Mouse (Mus musculus): ENCODE results near the gene Katnal1.

Gene Katnal1

DNA sequence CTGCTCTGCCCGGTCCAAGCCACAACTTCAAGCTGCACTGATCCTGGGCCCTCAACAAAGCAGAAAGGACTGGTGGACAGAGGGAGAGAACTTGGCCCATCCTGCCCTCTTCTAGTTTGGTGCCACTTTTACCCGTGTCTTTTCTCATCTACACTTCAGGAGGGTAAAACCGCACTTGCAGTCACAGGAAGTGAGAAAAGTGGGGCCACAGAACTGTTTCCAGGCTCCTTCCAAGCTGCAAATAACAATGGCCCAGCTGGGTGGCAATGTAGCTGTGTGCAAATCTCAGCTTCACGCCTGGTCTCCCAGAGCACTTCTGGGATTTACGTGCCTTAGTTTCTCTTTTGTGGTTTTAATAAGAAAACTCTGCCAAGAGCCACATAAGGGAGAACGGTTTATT, 61.4 kb downstream of the Katnal1 start:
- no peak for DNase-seq

DNA sequence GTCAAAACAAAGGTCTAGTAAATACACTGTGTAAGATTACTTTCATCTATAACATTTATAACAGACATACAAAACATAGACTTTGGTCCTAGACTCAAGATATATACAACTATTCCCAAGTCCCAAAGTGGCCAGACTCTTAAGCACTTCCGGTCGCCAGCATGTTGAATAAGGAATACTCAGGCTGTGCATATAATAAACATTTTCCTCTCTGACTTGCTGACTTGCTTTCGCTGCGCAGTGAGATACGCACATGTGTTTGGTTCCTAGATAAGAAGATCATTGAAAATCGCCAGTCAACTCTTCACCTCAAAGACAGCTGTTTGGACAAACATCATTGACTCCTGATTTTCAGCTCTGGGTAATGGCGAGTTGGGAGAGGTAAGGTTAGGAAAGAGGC, 61.9 kb downstream of the Katnal1 start:
- no peak for DNase-seq

DNA sequence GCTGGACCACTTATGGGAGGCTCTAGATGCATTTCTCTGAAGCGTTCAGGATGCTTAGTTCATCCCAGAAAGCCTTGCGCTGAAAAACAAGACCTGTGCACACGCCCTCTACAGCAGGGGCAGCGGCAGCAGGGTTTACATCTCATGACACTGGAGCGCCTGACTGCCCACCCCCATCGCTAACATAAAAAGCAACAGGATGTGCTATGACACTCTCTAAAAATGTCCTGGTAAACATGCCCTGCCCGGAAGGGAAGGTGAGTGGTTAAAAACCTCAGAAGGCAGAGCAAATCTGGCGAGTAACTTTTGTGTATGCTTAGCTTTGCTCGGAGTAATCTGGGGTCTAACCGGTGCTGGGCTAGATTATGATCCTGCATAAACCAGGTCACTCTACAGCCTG, 62.5 kb downstream of the Katnal1 start:
- DNase-seq: no peak

DNA sequence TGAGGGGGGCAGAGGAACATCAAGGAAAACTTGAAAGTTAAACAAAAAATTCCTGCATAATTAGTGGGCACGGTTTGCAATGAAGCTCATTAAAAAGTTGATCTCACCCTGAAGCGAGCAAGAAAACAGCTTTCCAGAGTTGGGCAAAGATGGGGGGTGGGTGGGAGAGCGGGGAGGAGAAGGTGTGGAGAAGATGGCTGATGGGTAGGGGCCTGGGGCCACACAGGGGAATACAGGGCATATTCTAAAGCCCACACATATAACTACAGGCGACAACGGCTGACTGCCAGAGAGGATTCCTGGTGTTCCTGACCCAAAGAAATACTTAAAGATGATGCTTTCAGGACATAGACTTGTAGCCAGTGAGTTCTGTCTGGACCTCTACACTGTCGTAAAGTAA, 65.7 kb downstream of the Katnal1 start:
- no peak for DNase-seq

DNA sequence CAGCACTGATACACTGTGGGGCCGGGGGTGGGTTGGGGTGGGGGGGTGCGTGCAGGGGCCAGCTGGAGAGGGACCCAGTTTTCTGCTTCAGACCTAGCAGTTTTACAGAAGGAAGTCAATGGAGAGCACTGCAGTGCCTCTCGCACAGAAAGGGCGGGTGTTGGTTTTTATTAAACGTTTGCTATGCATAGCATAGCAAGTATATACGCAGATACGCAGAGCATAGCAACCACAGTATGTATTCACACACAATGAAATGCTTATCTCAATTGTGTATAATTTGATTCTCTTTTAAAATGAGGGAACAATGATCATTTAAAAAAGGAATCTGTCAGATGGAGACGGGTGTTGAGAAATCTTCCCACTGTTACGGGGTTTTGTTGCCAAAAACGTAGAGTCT, 66.3 kb downstream of the Katnal1 start:
- DNase-seq: no peak

DNA sequence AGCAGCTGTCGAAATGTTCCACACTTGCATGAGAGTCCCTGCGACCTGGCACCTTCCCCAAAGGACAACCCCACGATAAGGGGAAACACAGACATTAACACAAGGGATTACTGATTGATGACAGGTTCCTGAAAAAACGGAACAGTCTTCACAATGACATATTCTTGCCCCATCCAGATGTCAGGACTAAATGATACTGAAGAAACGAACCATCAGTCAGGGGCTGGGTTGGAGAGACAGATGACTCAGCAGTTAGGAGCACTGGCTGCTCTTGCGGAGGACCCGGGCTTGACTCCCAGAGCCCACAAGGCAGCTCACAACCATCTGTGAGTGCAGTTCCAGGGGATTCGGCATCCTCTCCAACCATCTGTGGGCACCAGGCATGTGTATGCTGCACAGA, 67.0 kb downstream of the Katnal1 start:
- no peak for DNase-seq

DNA sequence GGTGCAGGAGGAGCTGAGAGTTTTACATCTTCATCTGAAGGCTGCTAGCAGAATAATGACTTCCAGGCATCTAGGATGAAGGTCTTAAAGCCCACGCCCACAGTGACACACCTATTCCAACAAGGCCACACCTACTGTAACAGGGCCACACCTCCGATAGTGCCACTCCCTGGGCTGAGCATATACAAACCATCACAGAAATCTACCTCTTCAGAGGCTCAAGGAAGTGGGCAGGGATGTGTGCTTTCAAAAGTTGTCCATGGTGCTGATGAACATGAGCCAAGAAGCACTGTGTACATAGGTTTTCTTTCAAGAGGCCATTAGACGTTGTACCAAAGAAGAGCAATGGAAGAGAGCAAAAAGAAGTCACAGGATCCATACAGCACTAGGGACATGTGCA, 71.6 kb downstream of the Katnal1 start:
- no peak for DNase-seq

DNA sequence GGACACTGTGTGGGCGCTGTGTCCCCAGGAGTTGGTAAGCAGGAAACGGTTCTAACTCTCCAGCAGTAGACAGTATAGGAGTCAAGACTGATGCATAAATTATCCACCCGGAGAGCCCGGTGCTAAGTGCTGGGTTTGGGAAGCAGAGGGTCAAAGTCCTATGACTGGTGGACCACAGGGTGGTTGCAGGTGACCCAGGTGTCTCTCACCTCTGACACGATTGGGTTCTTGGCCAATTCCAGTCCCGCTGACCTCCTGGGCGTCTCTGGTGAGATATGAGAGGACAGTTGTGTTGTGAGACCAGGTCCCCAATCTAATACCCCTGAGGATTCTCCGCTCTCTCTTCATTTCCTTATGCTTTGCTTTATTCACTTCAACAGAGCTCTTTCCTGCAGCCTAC, 74.1 kb downstream of the Katnal1 start:
- no peak for DNase-seq

DNA sequence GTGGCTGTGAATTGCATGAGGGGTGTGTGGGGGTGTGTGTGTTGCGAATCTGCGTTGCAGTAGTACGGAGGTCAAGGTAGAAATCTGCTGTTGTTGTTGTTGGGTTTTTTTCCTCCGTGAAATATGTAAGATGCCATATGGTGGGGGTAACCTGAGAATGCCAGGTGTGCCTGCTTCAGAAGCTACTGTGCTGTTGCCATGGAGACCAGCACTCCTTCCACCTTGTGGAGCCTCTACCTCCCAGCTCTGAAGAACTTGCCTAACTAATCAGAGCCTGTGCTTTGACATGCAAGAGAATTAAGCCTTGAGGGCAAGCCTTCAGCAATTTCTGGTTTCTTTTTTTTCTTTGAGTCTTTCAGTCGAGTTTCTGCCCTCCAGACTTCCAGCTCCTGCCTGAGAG, 75.0 kb downstream of the Katnal1 start:
- DNase-seq: no peak

DNA sequence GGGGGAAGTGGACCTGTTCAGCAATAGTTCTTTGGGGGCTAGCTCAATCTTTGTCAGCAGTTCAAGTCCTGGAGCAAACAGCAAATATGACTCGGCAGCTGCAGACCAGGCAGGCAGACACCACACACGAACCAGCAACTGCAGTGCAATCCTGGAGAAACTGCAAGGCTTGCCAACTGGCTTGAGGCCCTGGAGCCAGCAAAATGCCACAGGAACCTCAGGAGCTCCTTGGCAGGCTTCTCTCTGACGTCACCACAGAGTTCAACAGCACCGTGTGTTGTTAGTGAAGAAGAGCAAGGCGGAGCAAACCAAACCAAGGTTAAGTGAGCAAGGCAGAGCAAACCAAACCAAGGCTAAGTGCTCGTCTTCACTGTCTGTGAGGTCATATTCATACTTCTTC, 79.6 kb downstream of the Katnal1 start:
- no peak for DNase-seq

DNA sequence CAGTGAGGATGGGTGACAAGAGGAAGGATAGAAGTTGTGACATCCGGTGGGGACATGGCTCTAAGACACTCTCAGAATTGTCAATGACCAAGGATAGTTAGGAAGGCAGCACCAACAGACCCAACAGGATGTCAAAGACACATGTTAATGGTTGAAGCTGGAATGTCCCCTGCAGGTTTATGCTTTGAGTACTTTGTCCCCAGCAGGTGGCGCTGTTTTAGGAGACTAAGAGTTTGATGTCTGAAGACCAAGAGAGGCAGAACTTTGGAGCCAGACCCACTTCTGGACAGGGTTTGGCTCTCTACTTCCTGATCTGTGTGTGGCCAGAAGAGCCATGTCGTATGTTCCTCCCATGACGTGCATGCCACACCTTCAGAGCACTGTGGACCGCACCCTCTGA, 82.1 kb downstream of the Katnal1 start:
- no peak for DNase-seq

DNA sequence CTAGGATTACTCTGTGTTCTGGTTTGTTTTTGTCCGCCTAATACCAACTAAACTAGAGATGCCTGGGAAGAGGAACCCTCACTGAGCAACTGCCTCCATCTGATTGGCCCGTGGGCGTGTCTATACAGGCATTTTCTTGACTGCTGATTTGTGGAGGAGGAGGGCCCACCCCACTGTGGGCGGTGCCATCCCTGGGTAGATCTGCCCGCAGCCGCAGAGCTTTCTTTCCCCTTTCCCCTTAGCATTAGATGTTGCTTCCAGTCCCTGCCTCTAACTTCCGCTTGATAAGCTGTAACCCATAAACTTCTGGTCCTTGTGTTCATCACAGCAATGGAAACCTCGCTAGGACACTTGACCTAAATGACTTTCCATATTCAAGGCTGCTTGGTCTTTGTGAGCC, 92.1 kb downstream of the Katnal1 start:
- no peak for DNase-seq

DNA sequence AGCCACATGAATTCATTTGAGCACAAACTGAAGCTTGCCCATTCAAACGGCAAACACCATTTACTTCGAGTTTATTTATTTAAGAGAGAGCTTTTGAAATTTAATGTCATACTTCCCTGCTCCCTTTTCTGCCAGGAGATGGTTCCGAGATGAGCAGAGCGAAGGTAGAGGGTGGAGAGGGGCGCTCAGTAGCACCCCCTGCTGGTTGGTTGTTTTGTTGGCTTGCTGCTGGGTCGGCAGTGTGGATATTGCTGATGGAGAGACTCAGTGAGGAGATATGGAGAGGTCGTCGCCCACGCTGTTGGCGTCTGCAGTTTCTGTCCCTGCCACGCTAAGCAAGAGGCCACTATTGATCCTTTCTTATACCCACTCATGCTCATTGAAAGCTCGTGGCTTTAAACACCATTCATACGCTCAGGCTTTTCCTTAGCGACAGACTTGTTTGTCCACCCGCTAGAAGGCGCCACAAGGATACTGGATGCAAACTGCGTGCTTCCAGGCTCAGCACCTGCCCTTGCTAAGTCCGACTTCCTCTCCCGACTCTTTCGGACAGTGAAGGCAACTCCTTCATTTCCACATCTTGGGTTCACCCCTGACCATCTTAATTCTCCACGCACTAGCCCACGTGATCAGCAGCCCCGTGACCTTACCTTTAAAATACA, 97.4 kb downstream of the Katnal1 start:
- DNase-seq: peak; percentile 54

DNA sequence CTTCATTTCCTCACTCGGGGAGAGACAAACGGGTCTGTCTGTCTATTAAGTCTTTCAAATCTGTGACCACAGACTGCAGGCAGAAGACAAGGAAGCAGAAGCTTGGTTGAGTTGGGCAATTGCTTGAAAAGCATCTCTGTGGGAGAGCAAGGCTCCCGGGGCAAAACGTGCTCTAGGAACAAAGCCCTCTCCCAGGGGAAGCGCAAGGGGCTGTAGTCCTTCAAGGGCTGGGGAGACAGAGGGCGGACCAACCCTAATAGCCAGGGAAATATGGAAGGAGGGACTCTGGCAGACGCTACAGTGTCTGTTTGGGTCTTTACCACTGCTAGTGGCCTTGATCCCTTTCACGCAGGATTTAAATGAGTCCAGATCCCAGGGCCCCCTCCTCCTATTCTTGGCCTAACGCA, 98.0 kb downstream of the Katnal1 start:
- no peak for DNase-seq

DNA sequence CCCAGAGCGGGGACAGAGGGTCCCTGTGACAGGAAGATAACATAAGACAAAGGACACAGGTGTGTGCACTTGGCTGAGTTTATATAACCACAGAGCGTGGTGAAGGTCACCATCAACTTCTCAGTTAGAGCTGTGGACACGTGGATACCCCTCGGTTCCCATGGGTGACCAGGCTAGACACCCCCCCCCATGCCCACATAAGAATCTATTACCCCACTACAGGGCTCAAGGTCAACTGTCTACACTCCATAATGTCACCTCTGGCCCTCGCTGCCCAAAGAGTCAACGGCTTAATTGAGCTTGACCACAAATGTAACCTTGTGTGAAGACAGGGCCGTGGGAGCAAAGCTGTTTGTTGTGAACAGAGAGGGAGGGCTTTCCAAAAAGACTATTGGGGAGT, 103.4 kb downstream of the Katnal1 start:
- DNase-seq: no peak

DNA sequence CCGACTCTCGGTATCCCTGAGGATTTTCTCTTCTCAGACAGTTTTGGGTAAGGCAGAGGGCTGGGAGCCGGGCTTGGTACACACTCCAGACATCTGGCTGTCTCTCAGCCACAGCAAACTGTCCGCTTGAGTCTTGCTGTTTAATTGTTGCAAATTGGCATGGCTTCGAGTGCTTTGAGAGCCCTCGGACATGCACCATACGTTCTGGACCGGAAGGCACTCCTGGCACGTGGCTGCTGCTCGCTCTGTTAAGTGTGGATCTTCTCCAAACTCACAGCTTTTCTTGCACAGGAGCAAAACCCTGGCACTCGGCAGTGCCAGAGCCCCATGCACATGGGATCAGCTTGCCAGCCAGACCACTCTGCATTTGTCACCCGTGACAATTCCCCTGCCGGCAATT, 106.3 kb downstream of the Katnal1 start:
- DNase-seq: no peak
